ENCODE assay signal across 9 mouse cellular contexts in the genomic region with DNA sequence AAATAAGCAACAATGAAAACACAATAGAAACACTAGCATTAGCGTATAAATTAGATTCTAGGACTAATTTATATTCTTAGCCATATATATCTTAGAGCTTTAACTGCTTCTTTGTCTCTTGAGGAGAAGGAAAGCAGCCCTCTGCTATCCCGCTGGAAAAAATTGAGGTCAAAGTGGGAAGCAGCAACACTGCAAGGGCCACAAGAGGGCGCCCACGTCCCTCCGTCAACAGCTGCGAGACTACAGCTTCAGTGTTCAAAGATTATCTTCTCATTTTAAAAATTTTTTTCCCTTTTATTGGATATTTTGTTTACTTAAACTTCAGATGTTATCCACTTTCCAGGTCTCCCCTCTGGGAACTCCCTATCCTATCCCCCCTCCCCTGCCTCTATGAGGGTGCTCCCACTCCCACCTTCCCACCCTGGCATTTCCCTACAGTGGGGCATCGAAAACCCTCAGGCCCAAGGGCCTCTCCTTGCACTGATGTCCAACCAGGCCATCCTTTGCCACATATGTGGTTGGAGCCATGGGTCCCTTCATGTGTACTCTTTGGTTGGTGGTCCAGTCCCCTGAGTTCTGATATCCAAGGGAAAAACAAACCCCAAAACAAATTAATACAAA. TPM values are rescaled to one million over a fixed set of nuclear protein-coding genes. Genes with fewer than 3 reads are reported as not detected.
A peak's percentile ranks its signal among the peaks of the same experiment; 100 is the strongest.
DNase-seq lines count a peak whose midpoint lies in the region; TF ChIP-seq lines count a peak whose summit lies in the region.
"Had no signal": no experiment of that assay in that cellular context is flagged by ENCODE, and none has a peak within 500 bp of the region (broad histone marks: within the 10 kb centered on the region; RNA-seq: fewer than 3 reads in every experiment).

No protein-coding gene starts in this region.

- TF ChIP-seq POLR2A in cortical plate, adult 2 months (IDR thresholded peaks at IDR 0.05; ENCODE audit: extremely low read depth, insufficient read depth, low read length): no peak

- no peak overlapping the region for H3K27ac ChIP-seq in cortical plate, adult 2 months (ENCODE audit: insufficient read depth, low read length)

- H3K4me1 ChIP-seq in cortical plate, adult 2 months (ENCODE audit: control insufficient read depth, insufficient read depth, low read length): peaks cover 5% of the 10 kb centered on the region; the same call in 1 of the 2 replicates

- DNase-seq in CD4-positive, CD25-positive, alpha-beta regulatory T cell, adult 2 months (ENCODE audit: low read depth, low spot score): peak; percentile 80
- peak; percentile 94 for DNase-seq in adipocyte (ENCODE audit: low spot score)
- peak; percentile 83 for DNase-seq in gastrocnemius, postnatal 14 days
- peak; percentile 54 for DNase-seq in layer of hippocampus, adult 9-10 months (ENCODE audit: low spot score)
- DNase-seq in lung, postnatal 36 days: peak; percentile 90
- DNase-seq in right cerebral cortex, adult 18-20 months: peak; percentile 75
- no peak for DNase-seq in T-cell, adult 2 months (ENCODE audit: low spot score)

- H3K4me3 ChIP-seq in cortical plate, adult 2 months (ENCODE audit: insufficient read depth, low read length): no peak overlapping the region
- H3K4me3 ChIP-seq: heart, embryonic 15.5 days had no signal

- peak; percentile 94 for TF ChIP-seq CTCF in cortical plate, adult 2 months (IDR thresholded peaks at IDR 0.05; ENCODE audit: extremely low read depth, insufficient read depth, low read length)

- intact Hi-C loops in gastrocnemius, postnatal 14 days (cut with DNase I; ENCODE audit: low total_unique reads): loop anchor here (2.0 kb wide), 1 partner anchor 197 kb away; no protein-coding TSS in a partner anchor

RNA-seq across cellular contexts. Expression of a gene that starts 21.2 kb away (rescaled TPM):
- 32.7 and 34.9 TPM in 2 replicates for polyA plus RNA-seq in cortical plate, adult 2 months (2012; rRNA removed)
- total RNA-seq in gastrocnemius, postnatal 14 days (2021): 100 to 1,000 TPM in 1 of 2 experiments, 10 to 100 TPM in 1; 74.4 to 104 TPM

RNA-seq across cellular contexts. Expression of a gene that starts 30.2 kb away (rescaled TPM):
- polyA plus RNA-seq in cortical plate, adult 2 months (2012; rRNA removed): 90.4 and 100 TPM in 2 replicates
- 100 to 1,000 TPM; 282 to 292 TPM for total RNA-seq in gastrocnemius, postnatal 14 days (2021)

RNA-seq across cellular contexts. Expression of a gene that starts 49.2 kb away (rescaled TPM):
- polyA plus RNA-seq in cortical plate, adult 2 months (2012; rRNA removed): 37.4 and 41.3 TPM in 2 replicates
- 1 to 10 TPM; 3.1 to 4.1 TPM for total RNA-seq in gastrocnemius, postnatal 14 days (2021)
